Mouse (Mus musculus): ENCODE results near the gene Dlx3.

Dlx3 gene

DNA sequence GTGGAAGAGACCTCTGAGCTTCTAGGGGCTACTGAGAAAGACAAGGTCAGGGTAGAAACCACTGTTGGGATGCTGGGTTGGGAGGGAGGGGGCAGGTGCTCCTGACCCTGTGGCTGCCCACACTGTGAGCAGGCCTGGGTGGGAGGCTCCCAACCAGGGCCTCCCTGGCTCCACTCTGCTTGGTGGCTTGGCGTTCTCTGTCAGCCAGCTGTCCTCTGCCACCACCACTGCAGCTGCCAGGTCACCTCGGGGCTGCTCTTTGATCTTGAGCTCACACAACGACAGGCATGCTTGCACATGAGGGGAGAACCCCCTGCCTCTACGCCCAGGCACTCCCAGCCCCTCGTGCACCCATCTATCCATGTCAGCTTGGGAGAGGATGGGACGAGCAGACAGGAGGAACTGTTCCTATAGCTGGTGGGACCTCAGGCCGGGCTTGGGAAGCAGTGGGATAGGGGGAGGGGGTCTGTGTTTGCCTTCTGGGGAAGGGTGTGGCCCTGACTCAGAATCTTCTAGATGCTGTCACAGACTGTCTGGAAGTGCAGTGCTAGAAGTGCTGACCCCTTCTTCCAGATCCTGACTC lies 5.5 kb downstream of the Dlx3 start:
- DNase-seq (ENCODE audit: low read depth): no peak

DNA sequence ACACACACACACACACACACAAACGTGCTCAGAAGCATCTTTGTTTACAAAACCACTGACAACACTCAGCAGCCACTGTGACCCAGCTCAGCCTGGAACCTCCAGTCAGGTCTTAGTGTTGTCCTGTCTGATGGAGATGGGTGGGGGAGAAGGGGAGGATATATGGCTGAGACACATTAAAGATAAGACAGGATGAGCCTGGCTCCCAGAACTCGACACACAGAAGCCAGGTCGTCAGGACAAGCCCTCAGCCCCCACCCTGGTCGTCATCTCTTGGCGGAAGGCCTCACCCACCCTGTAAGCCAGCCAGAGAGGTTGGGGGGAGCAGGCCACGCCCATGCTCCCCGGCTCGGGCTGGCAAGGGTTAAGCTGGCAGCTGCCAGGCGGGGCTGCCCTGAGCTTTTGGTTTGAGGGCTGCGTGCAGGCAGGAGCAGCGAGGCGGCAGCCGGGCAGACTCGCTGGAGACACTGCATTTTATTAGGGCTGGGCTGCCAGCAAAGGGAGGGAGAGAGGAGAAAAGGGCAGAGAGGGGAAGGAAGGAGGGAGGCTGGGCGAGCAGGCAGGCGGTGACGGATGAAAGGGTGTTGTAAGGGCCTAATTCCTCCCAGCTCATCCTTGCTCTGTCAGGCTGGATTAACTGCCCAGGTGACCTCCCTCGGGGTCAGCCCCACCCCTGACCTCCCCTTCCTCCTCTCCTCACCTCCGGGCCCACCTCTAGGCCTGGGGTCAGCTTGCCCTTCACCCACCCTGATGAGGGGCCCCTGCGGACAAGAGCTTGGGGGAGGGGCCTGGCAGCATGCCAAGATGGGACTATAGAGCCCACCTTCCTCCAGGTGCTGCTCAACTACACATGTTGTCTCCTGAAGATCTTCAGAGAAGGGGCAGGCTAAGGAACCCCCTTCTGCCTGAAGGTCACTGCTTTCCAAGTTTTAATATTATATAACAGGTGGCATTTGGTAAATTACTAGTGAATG lies 6.6 kb downstream of the Dlx3 start:
- no peak for DNase-seq (ENCODE audit: low read depth)

- DNase-seq (ENCODE audit: low read depth): no peak
Observed at GRCm38 (mm10) chr11:95128359-95128758, 8.4 kb downstream of the Dlx3 start.

DNA sequence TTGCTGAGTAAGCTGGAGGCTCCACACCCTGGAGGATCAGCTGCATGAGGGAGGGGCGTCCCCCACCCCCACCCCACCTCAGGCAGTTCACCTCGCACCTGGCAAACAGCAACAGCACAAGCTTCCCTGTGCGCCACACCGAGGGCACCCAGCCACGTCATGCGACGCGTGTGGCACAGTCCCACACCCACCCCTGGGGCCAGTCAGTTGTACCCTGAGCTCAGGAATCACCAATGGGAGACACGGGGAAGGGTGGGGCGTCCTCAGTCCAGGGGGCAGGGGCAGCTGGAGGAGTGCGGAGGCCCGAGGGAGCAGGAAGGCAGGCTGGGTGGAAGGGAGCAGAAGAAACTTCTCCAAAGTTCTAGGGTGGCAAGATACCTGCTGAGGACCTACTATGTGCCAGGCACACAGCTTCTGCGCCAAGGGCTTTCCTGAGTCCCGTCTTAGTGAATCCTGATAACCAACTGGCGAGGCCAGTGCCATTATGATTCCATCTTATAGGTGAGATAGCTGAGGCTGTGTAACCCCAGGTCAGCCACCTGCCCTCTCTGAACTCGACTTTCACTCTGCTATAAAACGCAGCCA lies 10.8 kb downstream of the Dlx3 start:
- no peak for DNase-seq (ENCODE audit: low read depth)

- DNase-seq (ENCODE audit: low read depth): no peak
Observed at GRCm38 (mm10) chr11:95133321-95133720, 13.4 kb downstream of the Dlx3 start.

- no peak for DNase-seq (ENCODE audit: low read depth)
Observed at GRCm38 (mm10) chr11:95137281-95137680, 17.4 kb downstream of the Dlx3 start.

- DNase-seq (ENCODE audit: low read depth): no peak
Observed at GRCm38 (mm10) chr11:95139871-95140270, 20.0 kb downstream of the Dlx3 start.

DNA sequence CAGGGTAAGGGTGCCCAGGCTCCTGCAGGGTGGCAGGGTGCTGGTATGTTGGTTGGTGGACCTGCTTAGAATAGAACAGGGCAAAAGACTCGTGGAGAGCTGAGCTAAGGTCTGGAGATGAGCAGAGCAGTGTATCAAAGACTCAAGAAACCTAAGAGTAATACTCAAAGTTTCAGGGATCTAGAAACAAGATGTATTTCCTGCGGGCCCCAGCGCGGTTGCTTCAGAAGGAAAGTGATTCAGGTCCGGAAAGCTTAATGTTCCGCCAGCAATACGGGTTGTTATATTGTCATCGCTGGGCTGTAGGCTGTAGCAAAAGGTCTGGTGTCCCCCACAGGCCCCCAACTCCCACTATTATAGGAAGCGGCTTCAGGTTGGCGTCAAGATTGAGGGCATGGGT lies 22.3 kb downstream of the Dlx3 start:
- no peak for DNase-seq (ENCODE audit: low read depth)

- DNase-seq (ENCODE audit: low read depth): no peak
Observed at GRCm38 (mm10) chr11:95142980-95143575, 23.2 kb downstream of the Dlx3 start.

- DNase-seq (ENCODE audit: low read depth): no peak
Observed at GRCm38 (mm10) chr11:95143663-95144062, 23.7 kb downstream of the Dlx3 start.

DNA sequence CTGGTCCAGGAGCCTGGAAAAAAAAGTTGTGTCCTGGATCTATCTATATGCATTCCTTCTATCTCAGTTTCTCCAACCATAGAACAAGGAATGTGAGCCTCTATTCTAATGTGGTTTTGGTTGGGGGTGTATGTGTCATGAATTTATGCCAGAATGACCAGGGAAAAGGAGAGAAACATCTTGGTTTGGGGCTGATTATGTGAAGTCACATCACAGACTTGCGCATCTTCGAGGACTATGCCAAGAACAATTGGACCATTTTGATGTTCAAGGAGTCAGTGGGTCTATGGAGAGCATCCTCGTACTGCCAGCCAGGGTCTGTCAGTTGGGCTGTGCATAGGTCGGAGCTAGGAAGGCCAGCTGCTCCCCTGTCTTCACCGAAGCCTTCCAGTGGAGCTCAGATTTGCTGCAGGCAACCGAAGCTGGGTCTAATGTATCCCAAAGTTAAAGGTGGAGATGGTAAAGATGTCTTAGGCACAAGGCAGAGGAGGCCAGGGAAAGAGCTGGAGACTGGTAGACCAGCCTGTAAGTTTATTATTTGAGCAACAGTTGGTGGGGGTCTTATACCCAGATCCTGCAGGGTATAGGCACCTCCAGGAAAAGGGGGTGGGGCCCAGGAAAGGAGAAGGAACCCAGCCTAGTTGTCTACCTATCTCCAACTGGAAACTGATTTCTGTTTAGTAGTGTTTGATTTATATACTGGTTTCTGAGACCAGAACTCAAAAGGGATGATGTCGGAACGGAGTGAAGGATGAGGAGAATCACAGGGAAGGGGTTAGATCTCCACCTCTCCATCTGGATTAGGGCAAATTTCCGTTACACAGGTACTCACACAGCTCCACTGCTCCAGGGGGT lies 24.4 kb downstream of the Dlx3 start:
- DNase-seq (ENCODE audit: low read depth): no peak

- DNase-seq (ENCODE audit: low read depth): no peak
Observed at GRCm38 (mm10) chr11:95144946-95145483, 25.1 kb downstream of the Dlx3 start.

DNA sequence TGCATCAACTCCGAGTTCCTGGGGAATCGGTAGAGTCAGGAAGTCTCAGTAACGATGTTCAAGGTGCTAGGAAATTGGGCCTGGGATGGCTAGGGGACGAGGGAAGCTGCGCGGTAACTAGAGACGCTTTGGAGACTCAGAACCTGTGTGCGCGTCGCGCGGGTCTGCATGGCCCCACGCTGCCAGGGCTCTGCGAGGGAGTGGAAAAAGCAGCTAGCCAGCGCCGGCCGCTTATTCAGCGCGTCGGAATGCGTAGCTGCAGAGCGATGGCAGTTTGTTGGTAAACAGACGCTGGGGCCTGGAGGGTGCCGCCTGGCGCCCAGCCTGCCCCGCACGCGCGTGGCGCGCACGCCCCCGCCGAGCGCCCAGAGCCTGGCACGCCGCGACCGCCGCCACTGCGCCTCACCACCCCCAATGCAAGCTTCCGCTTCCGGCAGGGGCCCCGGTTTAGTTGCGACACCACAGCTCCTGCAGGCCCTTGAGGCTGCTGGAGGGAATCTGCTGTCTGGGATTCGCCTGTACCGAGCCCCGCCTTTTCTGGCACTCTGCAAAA lies 26.0 kb downstream of the Dlx3 start, which contains the start of gene Dlx4:
Gene Dlx4, minus strand, starts transcription at position 413 of the 553 bp plus-strand sequence.
- DNase-seq (ENCODE audit: low read depth): no peak

- DNase-seq (ENCODE audit: low read depth): no peak
Observed at GRCm38 (mm10) chr11:95148754-95149153, 28.8 kb downstream of the Dlx3 start.

DNA sequence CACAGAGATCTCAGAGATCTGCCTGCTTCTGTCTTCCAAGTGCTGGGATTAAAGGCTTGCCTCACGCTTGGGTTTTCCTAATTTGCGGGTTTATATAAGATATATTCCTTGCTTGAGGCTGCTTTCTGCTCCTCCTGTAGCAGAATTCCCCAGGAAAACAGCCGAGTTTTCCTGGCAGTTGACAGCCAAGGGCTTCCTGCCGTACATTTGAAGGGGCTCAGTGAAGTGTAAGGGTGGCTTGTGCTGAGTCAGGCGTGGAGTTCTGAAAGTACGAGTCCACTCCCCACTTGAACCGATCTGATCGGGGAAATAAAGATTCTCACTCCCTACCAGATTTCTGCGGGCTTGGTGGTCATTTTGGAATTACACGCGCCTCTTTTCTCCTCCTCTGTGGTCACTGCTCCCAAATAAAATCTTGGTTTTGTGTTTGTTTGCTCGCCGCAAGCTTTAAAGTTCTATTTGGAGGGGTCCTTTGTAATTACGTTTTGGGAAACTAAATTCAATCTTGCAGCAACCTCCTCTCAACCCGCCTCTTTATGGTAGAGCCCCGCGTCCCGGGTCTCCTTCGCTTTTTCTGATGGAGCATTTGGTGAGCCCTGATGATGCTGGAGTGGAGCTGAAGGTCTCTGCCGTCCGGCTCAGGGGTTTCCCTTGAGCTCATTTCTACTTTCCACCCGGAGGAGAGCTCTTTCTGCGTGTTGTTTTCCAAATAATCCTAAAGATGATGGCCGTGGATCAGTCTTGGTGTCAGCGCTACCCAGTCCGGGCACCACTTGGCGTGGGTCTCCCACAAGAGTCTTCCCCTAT lies 29.7 kb downstream of the Dlx3 start:
- DNase-seq (ENCODE audit: low read depth): no peak

DNA sequence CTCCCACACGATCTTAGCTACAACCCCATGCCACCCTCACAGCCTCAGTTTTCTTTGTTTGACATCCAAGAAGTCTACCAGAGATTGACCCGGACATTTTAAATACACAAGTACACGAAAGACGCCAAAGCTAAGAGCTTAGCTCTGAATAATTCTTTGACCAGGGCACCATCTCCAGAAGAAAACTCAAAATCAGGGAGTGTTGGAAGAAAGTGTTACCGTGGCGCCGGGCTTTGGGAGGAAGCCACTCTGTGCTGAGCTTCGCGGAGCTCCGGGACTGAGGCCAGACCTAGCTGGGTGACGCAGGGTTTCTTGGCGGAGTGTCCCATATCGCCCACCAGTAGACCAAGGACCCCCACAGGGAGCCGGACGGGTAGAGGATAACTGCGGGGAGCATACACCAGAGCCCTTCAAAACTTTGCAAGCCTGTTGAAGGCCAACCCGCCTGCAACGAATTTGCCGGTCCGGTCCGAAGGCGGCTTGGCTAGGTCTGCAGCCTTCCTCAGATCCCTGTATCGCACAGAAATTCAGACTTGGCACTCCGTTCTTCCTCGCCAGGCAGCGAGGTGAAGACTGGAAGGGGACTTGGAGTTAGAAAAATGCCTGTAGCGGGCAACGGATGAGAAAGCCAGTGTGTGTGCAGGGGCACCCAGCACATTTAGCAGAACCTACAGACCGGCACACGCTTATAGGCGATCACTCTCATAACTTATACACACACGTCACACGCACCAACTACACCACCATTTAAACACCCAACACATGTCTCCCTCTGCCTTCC lies 30.5 kb downstream of the Dlx3 start:
- no peak for DNase-seq (ENCODE audit: low read depth)

- no peak for DNase-seq (ENCODE audit: low read depth)
Observed at GRCm38 (mm10) chr11:95153116-95153515, 33.2 kb downstream of the Dlx3 start.

DNA sequence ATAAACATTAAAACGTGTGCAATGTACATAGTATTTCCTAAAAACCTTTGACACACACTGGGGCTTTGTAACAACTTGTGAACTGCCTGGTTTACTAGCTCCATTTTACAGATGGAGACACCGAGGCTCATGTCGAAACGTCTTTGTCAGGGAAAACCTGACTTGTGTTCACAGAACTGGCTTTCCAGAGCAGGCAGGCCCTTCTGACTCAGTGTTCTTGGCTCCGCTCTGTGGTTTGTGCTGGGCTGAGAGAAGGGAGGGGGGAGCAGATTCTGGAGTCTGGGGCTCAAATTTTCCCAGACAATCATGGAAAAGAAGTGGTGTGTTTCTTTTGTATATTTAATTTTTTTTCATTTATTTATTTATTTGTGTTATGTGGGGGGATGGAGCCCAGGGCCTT lies 33.8 kb downstream of the Dlx3 start:
- DNase-seq (ENCODE audit: low read depth): no peak

GRCm38 (mm10) chr11:95155511-95155910 lies 35.6 kb downstream of the Dlx3 start:
- no peak for DNase-seq (ENCODE audit: low read depth)
